Mouse (Mus musculus) adrenal gland, postnatal 10 days (tissue): ENCODE results near the gene Hoxb8. TPM values are rescaled to one million over a fixed set of nuclear protein-coding genes. Genes with fewer than 3 reads are reported as not detected.
A peak's percentile ranks its signal among the peaks of the same experiment; 100 is the strongest.

ENCODE experiments used
- DNase-seq: peaks from one replicate; pipeline ENCODE4 v3.0.0; 2021; ENCODE audit warnings: mixed read lengths
- long read RNA-seq, 2 experiments: library from polyadenylated mRNA; stranded (forward); transcript quantifications; one replicate each; pipeline ENCODE4 v2.0.0; 2021
- total RNA-seq, 2 experiments: library from RNA; stranded (reverse); gene quantifications; 2 replicates each; pipeline ENCODE4 v1.2.3; 2021

The Hoxb8 gene
- 10 to 100 TPM; 38.5 to 44.0 TPM for total RNA-seq
- long read RNA-seq, experiment 1, partial matches to known transcripts: 1 of 4 reads
- long read RNA-seq, experiment 1, other reads (novel, unspliced or antisense): 3 of 4 reads
- long read RNA-seq, experiment 2: 0 reads

GRCm38 (mm10) chr11:96281855-96282570, at the start of gene Hoxb8:
Hoxb8 (plus strand) TSS chr11:96281905.
- peak; percentile 65 for DNase-seq

- DNase-seq: peak; percentile 74
These were observed 46.8 kb upstream of the Hoxb8 start for GRCm38 (mm10) chr11:96234906-96235305.

GRCm38 (mm10) chr11:96240211-96240610, 41.5 kb upstream of the Hoxb8 start:
- DNase-seq: peak; percentile 73

- DNase-seq: peak; percentile 77
These were observed 30.8 kb upstream of the Hoxb8 start for GRCm38 (mm10) chr11:96250901-96251300.

GRCm38 (mm10) chr11:96251480-96252031, 30.1 kb upstream of the Hoxb8 start:
- peak; percentile 58 for DNase-seq

- peak; percentile 29 for DNase-seq
These were observed 29.1 kb upstream of the Hoxb8 start for GRCm38 (mm10) chr11:96252541-96253120.

- peak; percentile 42 for DNase-seq
These were observed 27.5 kb upstream of the Hoxb8 start for GRCm38 (mm10) chr11:96254221-96254620.

GRCm38 (mm10) chr11:96255111-96255995, 26.4 kb upstream of the Hoxb8 start:
- DNase-seq: peak; percentile 38

- peak; percentile 41 for DNase-seq
These were observed 25.7 kb upstream of the Hoxb8 start for GRCm38 (mm10) chr11:96255996-96256445.

GRCm38 (mm10) chr11:96257141-96257540, 24.6 kb upstream of the Hoxb8 start:
- DNase-seq: no peak

GRCm38 (mm10) chr11:96259038-96259437, 22.7 kb upstream of the Hoxb8 start:
- DNase-seq: peak; percentile 47

GRCm38 (mm10) chr11:96259511-96259910, 22.2 kb upstream of the Hoxb8 start:
- no peak for DNase-seq

GRCm38 (mm10) chr11:96260310-96260970, 21.3 kb upstream of the Hoxb8 start:
- peak; percentile 84 for DNase-seq

- peak; percentile 93 for DNase-seq
These were observed 20.3 kb upstream of the Hoxb8 start for GRCm38 (mm10) chr11:96261323-96261890.

- peak; percentile 75 for DNase-seq
These were observed 19.4 kb upstream of the Hoxb8 start for GRCm38 (mm10) chr11:96262262-96262830.

GRCm38 (mm10) chr11:96263636-96264389, 17.9 kb upstream of the Hoxb8 start:
- DNase-seq: peak; percentile 42

- DNase-seq: peak; percentile 30
These were observed 17.2 kb upstream of the Hoxb8 start for GRCm38 (mm10) chr11:96264390-96265020.

GRCm38 (mm10) chr11:96265954-96266353, 15.8 kb upstream of the Hoxb8 start:
- DNase-seq: peak; percentile 87
